Mouse (Mus musculus): ENCODE measurements at regions not wholly inside any gene's neighbourhood (a gene's known extent, or its start where the extent isn't known, plus 50 kb on each side); places are given as distances from the start of the nearest gene placed in this dataset.

DNA sequence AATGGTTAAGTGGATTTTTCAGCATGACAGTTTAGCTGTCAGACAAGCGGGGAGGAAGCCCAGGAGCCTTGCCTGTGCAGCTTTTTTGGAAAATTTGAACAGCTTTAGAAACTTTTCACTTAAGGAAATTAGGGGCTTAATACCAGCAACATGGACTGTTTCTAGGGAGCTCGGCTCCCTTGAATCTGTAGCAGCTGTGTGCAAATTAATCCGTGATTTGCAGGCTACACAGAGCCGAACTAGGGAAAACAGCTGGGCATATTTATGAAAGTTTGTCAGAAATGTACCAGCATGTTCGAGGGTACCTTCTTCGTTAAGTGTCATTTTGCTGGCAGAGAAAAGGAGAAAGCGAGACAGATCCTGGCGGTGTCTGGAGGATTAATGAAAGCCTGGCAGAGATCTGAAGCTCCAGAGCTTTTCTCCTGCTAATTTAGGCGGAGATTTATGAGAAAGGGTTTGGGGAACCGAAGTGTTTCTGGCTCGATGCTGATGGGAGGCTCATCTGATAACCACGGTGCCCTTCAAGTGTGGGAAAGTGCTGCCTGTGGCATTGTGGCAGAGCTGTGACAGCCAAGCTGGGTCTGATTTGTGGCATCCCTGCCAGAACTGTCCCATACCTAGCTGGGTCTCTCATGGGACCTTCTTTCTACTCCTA, 370.3 kb downstream of the Galc start:
- TF ChIP-seq GATA1 (IDR thresholded peaks at IDR 0.05; ENCODE audit: borderline replicate concordance, low read length) (no peak), FLI1 (IDR thresholded peaks at IDR 0.05; ENCODE audit: low read length) (no peak)
